Mouse (Mus musculus): ENCODE data around the gene 9130230L23Rik.

The 9130230L23Rik gene

DNA sequence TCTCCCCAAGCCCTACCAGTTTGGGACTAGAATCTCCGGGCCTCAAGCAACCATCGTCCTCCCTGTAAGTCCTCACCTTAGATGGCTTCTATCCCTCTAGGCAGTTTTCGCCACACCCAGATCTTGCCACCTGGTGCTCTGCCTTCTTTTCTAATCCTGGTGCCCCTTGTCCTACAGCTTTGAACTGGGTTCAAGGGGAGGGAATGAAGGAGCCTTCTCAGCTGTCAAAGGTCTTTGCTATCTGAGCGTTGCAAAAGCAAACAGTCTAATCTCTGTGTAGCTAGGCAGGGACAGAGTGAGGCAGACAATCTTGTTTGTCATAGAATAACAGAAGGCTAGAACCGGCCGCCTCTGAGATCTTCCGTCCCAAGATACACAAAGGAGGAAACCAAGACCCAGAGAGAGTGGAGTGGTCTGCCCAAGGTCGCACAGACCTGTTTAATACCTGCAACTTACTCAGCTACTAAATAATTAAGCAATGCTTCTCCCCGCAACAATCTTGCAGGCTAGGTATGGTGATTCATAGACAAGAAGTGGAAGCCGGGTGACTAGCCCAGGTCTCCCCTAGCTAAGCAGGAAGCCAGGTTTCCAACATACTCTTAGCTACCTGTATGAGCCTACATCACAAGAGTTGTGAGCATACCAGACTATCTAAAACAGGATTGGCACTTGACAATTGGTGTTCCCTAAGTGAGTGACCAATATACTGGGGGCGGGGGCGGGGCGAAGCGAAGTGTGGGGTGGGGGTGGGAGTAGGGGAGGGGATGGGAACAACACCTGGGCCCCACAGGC, at the start of gene 9130230L23Rik:
TSS of gene 9130230L23Rik (minus strand) at position 152 of the 792 bp plus-strand sequence.
- no peak for DNase-seq

DNA sequence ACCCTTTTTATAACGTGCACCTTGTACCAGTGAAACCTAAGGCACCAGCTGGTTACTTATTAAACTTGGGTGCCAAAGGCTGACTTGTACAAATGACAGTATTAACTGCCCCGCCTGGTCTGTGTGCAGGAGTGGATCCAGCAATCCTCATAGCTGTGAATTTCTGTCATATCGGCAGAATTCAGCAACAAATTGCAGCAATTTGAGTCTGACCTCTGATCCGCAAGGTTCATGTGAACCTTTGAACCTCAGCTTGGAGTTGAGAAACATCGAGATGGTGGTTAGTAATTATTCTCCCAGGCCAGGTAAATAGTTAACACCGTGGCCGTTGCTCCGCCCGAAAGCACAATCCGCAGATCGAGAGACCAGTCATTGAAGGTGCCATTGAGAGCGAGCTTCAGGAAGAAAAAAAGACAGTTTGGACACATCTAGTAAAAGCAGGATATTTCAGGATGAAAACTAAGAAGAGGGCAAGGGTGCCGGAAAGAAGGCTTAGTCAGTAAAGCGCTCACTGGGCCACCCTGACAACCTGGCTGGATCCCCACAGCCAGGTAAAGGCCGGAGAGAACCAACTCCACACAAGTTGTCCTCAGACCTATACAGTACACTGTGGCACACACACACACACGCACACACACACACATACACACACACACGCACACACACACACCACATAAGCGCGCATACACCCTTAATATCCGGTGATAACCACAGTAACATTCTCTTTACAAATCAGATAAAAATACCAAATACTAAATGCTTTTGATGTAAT, 48.9 kb upstream of the 9130230L23Rik start:
- DNase-seq: no peak

DNA sequence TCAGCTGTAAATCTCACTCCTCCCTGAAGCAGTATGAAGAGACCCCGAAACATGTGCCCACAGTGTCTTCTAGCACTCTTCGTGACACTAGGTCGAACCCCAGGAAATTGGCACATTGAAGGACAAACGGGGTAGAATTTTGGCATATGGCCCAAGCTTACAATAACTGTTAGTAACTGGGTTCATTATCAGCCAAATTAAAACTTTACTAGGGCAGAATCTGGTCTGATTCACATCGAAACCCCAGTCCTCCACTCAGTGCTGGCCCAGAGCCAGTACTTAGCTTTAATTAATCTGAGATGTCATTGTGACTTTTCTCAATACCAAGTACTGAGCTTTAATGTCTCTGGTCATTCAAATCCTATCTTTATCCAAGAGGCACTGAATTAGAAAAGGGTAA, 46.8 kb upstream of the 9130230L23Rik start:
- DNase-seq: peak in 1 of 2 experiments; percentile 20

DNA sequence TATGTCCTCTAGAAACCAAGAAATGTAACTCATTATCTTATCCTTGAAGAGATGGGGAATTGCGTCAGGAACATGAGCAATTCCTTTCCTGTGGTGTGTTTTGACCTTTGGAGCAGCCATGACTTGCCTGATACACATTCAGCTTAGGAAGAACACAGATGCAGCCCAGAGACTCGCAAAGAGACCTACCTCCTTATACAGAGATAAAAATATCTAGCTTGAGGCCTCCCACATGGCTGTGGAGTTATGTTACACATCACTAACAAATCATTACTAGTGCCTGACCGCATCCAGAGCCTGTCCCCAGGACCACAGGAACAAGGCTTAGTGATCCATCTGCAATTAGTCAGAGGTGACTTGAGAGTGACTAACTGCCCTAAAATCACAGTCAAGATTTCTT, 42.3 kb upstream of the 9130230L23Rik start:
- DNase-seq: no peak

DNA sequence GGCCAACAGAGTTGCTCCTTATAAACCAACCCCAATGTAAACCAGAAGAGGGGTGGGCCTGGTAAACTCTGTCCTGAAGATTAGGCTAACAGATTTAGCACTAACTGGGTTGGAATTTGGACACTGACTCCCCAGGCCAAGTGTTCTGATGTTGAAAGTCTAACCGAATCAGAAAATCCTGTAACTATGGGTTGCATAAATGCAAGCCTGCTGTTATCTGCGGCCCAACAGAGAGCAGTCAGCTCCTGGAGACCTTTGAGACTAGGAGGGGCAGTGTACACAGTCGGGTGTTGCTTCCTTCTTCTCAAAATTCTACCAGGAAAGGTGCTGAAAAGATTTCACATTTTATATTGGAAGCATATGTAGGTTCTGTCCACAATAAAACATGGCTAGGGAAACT, 39.8 kb upstream of the 9130230L23Rik start:
- DNase-seq: no peak

DNA sequence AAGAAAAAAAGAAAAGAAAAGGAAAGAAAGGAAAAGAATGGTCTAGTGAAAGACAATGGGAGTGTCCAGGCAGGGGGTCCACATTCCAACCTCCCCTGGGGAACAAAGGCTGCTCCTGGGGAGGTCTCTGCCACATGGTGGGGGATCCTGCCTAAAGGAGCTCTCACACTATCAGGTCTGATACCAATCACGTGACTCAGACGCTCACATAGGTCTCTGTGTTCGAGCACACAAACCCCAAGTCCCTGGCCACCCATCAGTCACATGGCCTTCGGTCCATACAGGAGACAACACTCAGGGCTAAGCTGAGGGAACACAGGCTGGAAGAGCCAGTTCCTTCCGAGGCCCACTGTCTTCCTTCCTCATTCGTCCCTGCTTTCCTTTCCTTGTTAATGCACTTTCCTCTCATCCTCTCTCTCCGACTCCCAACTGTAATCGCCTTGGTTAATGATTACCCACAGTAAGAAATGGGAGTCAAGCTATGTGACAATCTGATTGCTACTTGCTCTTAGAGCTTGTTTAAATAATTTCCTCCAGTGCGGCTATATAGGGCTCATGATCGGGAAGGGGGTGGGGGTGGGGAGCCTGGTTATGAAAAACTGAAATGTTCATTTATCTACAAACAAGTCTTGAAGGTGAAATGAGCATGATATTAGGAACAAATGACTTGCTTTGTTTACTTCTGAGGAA, 38.7 kb upstream of the 9130230L23Rik start:
- no peak for DNase-seq

DNA sequence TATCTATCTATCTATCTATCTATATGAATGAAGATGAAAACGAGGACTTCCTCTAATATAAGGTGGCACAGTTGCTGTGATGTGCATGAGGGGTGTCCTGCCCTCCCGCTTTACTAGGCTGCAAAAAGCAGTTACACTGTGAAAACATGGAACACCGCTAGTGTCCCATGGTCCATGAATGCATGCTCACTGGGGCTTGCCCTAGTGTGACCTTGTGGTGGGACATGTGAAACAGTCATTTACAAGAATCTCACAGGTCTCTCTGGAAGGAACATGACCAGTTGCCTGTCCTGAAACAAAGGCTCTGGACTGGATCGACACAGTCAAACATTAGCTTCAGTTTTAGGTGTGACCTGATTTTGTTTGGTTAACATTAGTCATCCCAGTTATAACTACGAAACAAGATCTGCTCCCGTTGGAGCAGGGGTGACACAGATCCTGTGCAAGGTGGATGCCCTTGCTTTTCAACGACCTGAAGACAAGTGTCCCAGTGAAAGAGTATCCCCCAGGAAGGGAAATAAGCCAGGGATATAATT, 36.7 kb upstream of the 9130230L23Rik start:
- DNase-seq: no peak

DNA sequence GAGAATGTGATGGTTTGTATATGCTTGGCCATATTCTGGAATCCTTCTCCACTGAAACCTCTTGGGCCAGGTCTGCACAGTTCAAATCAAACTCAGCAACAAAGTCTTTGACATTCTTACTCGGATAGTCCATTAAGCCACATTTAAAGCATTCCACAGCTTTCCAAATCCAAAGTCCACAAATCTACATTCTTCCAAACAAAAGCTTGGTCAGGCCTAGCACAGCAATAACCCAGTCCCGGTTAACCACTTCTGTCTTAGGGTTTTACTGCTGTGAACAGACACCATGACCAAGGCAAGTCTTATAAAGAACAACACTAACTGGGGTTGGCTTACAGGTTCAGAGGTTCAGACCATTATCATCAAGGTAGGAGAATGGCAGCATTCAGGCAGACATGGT, 35.7 kb upstream of the 9130230L23Rik start:
- no peak for DNase-seq

DNA sequence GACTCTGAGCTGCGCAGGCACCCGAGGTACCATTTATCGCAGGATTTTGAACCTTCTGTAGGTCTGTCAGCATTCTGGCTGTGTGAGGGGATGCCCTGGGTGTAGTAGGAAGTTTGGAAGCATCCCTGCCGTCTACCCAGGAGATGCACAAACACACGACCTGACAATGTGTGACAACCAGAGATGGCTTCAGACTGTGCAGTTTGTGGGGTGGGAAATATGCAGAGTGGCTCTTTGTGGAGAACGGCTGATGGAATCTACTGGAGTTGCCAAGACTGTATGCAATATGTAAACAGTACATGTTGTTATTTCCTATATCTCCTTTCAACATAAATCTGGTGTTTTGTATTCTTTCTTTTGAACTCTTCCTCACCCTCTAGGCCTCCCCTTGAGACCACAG, 33.0 kb upstream of the 9130230L23Rik start:
- no peak for DNase-seq

DNA sequence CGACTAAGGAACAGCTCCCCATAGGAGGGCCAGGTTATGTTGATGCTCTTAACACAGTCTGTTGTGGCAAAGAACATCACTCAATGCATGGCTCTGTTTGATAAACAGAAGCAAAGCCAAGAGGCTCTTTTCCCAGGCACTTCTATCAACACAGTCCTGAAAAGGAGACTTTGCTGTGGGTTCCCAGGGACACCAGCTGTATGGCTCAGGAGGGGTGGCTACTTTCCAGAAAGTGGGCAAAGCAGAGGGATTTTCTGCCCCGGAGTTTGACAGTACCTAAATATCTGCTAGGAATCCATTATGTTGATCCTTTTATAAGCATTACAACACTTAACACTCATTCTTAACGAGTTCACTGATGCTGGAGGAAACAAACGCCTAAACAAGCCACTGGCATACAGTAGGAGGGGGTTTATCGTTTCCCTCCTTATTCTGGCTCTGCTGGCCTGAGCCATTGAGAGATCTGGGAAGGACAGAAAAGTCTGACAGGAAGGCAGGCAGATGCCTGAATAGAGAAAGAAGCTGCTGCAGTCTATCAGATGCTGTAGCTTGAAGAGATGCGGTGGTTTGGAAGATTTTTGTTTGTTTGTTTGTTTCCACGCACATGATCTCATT, 32.5 kb upstream of the 9130230L23Rik start:
- DNase-seq: no peak

DNA sequence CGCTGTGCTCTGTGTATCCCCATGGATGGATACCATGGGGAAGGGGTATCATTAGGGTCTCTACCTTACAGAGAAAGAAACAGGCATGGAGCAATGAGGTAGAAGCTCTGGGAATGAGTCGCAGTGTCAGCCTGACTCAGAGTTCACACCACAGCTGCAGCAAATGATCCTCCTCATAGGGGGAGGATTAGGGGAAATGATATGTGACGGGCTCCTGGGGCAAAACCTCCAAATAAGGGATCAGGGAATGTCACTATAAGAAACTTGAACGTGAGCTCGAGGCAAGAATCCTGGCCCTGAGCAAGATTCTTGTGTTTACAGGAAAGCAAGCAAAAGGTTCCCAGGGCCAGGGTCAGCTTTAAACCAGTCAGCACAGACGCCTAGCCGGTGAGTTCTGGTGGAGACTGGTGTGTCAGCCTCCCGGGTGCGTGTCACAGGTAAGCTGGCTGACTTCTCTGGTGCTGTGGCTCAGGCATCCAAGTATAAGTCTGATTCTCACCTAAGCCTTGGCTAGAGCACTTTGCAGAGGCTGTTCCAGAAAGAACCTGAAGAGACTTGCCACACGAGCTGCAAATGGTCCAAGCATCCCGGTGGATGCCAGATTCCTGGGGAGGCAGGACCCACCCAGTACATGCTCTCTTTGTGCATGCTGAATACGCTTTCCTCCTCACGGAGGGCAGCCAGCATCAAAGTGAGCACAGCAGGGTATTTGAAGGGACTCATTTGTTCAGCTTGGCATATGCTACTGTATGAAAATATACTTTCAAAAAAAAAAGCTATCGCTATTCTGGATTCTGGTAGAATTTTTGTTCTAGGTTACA, 30.5 kb upstream of the 9130230L23Rik start:
- DNase-seq: peak; percentile 20 to 43

DNA sequence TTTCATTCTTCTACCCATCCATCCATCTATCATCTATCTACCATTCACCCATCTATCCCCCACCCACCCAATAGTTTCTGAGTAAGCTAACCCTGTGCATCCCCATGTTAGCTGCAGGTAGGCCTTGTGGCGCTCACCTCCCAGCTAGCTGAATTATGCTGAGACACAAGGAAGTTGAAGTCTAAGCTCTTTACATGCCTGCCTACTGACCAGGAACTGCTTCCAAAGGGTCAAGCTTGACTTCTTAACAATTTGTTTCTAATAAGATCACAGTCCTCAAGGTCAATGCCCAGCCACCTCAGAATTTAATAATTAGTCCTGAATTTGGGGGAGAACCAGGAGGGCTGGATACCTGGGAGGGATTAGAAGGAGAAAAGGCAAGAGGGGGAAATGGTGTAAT, 28.7 kb upstream of the 9130230L23Rik start:
- no peak for DNase-seq

DNA sequence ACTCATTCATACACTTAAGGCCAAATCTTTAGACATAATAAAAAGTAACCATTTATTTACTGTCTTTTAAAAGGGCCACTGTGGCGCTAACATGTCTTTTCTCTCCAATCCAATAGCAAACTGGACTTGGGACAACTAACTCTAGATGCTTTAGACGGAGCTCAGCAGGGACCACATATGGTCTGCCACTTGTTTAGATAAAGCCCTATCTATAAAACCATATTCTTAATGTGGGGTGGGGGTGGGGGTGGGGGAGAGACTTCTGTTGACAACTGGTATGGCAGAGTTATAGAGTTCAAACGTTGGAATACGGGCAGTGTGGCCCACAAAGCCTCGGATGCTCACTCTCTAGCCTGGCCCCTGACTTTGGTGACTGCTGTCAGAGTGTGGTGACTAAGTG, 27.6 kb upstream of the 9130230L23Rik start:
- no peak for DNase-seq

DNA sequence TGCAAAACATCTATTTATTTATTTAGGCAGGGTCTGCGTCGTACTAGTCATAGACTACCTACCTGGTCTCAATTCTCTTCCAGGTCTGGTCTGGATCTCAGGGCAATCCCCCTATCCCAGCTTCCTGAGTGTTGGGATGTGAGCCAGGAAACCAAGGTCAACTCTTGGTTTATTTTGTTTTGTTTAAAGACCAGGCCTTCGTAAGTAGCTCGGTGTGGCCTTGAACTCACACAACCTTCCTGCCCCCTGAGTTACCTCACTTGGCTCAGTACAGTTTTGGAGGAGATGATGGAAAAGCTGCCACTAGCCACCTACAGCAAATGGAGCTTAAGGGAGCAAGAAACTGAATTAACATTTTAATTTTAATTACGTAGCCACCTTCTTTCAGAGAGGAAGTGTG, 24.1 kb upstream of the 9130230L23Rik start:
- DNase-seq: no peak

DNA sequence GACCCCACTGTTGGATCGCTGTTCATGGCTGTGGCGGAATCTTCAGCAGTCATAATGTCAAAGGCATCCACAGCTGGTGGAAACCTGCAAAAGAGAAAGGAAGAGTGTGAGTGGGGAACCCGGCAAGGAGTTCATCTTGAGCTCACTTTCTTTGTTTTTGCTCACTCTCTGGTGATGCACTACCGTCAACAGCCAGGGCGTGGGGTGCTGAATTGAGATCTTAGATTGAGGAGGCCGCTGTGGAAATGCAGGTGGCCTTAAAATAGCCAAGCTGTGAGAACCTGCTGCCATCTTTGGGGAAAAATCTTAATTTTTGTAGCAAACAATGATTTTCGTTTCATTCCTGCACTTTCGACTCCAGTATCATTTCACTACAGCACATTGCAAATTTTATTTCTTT, 23.1 kb upstream of the 9130230L23Rik start:
- DNase-seq: no peak

DNA sequence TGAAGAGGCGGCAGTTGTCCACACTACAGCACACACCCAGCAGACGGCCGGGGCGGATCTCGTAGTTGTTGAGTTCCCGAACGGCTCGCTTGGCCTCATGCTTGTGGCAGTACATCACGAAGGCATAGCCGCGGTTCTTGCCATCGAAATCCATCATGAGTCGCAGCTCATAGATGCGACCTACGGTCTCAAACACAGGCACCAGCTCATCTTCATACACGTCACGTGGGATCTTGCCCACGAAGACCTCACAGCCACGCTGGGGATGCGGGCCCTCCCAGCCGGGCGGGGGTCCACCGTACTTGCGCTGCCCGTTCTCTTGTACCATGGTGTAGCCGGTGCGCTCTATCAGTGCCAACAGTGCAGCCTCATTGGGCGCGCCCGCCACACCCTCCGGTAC, 22.7 kb upstream of the 9130230L23Rik start:
- no peak for DNase-seq

DNA sequence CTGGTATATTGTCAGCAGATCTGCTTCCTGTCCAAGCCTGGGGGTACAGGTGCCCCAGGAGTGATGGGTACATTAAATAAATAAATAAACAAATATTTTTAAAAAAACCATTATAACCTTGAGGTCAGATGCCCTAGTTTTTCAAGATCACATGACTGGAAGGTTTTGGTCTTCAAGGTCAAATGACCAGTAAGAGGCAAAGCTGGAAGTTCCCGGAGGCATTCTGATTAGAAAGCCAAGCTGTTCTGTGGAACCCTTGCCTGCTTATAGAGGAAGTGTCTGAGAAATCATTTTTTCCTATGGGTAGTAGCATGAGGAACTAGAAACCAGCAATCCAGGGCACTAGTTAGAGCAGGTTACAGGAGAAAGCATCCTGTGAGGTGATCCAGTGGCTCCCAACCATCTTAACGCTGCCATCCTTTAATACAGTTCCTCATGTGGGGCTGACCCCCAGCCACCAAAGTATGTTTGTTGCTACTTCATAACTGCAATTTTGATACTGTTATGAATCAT, 11.4 kb upstream of the 9130230L23Rik start:
- no peak for DNase-seq

DNA sequence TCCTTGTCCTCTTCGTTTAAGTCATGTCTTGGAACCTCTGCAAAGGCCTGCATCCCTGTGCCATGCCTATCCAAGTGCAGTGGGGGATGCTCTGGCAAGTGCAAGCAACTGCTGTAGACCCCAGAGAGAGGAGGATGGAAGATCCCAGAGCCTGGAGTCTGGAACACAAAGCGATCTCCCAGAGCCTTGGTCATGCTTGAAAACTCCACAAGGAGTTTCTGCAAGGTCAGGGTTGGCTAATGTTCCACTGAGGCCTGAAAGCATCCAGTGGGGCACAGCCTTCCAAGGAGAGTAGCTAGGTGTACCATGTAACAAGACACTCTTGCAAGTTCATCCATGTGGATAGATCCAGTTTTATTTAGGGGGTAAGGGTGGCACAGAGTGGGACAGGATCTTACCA, 10.4 kb upstream of the 9130230L23Rik start:
- no peak for DNase-seq

DNA sequence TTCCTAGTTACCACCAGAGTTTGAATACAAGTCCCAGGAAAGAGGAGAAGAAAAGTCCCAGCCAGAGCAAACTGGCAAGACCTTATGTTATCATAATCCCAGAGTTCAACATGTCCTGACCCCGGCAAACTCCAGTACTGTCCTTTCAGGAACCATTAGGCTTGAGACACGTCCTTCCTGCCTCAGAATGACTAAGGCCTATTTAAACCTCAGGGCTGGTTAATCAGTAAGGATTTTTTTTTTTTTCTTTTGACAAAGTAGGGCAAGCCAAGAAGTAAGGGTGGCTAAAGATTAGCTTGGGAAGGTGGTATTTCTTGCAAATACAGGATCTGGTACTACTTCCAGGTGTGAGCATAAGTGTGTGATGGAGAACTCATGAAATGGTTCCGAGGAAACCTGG, 9.9 kb upstream of the 9130230L23Rik start:
- no peak for DNase-seq

DNA sequence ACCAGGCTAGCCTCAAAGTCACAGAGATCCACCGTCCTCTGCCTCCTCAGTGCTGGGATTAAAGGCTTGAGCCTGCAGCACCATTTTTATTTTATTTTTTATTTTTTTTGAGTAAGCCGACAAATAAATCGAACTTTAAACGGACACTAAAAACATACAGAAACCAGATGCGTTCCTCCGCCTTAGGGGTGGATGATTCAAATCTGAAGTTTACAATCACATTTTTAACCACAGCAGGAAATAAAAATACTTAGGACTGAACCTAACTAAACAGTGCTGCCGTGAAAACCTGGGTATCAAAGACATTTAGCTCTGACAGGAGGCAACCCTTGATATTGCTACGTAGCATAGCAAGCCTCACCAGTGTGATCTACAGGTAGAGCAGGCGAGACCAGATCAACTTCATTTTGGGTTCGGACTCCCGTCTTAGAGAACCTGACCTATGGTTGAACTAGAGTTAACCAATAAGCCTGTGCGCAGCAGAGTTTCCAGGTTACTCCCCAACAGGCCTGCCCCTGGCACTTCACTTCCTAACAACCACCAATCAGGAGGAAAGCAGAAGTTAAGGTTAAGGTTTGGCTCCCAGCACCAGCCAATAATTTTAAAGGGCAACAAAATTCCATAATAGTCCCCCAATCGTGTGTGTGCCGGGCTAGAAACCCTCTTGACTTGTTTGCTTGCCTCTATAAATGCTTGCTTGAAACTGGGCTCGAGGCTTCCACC, 4.3 kb upstream of the 9130230L23Rik start:
- no peak for DNase-seq

DNA sequence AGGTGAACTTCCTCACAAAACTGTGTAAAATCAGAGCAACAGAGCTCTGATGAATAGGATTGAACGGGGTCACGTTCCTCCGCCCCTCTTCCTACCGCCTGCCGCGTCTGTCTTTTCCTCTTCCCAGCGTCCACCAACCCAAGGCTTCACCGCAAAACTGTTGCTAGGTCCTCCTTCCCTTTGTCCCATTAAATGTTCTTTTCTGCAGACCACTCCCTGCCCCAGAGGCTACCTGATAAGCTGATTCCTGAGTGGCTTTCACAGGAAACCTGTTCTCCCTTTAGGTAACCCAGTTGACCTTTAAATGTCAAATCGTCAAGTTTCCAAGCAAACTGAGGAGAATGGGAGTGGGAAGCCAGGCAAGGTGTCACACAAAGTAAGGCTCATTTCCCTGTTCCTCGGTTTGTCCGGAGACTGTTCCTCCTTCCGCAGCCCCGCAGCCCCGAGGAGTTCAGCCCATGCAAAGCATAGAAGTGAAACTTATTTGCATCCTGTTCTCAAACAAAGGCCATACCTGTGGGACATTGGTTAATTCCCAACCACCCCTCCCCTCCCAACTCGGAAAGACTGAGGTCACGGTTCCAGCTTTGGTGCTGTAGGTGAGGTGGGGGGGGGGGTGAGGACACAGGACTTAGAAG, 1.1 kb upstream of the 9130230L23Rik start:
- no peak for DNase-seq
